Mouse (Mus musculus) liver, embryonic 15.5 days (tissue): ENCODE data around the gene Olfr64. TPM values are rescaled to one million over a fixed set of nuclear protein-coding genes. Genes with fewer than 3 reads are reported as not detected.

Source experiments
- ATAC-seq: fragments of 200-750 bp; cut with Nextera tagmentation; 2 replicates; pipeline ENCODE4 v1.8.0; 2017; ENCODE audit warnings: moderate number of reproducible peaks, mild to moderate bottlenecking, moderate library complexity; ENCODE audit not compliant: insufficient read depth
- H3K27ac ChIP-seq: fragments of 300-500 bp; sonication (generic); replicated peaks from 2 replicates; pipeline ENCODE4 v1.5.1; 2015; ENCODE audit warnings: mild to moderate bottlenecking, inconsistent platforms
- H3K27me3 ChIP-seq: fragments of 300-500 bp; sonication (generic); 2 replicates; pipeline ENCODE4 v1.6.1; 2015; ENCODE audit warnings: mild to moderate bottlenecking, inconsistent platforms
- H3K36me3 ChIP-seq: fragments of 300-500 bp; sonication (generic); replicated peaks from 2 replicates; pipeline ENCODE4 v1.6.1; 2015; ENCODE audit warnings: moderate library complexity, mild to moderate bottlenecking, inconsistent platforms
- H3K4me1 ChIP-seq: fragments of 300-500 bp; sonication (generic); replicated peaks from 2 replicates; pipeline ENCODE4 v1.6.1; 2015; ENCODE audit warnings: inconsistent platforms
- H3K4me2 ChIP-seq: fragments of 300-500 bp; sonication (generic); 2 replicates; pipeline ENCODE4 v1.6.1; 2015; ENCODE audit warnings: moderate library complexity, mild to moderate bottlenecking, inconsistent platforms
- H3K4me3 ChIP-seq: fragments of 300-500 bp; sonication (generic); replicated peaks from 2 replicates; pipeline ENCODE4 v1.5.1; 2015; ENCODE audit warnings: mild to moderate bottlenecking, inconsistent platforms
- H3K9ac ChIP-seq: fragments of 300-500 bp; sonication (generic); 2 replicates; pipeline ENCODE4 v1.6.1; 2015; ENCODE audit warnings: moderate library complexity, mild to moderate bottlenecking, inconsistent platforms
- H3K9me3 ChIP-seq: fragments of 300-500 bp; sonication (generic); replicated peaks from 2 replicates; pipeline ENCODE4 v1.6.1; 2016; ENCODE audit warnings: inconsistent platforms
- WGBS: fragments of 180-500 bp; shearing (Covaris S2); methylation state at CpG from one replicate; pipeline ENCODE4 v1.1.7; 2015; ENCODE audit warnings: mixed read lengths; ENCODE audit not compliant: insufficient replicate concordance; 5-methylcytosine and 5-hydroxymethylcytosine counted together
- polyA plus RNA-seq: library from polyadenylated mRNA; unstranded; fragments of >200 nt; fragmentation: Nextera tagmentation; extraction: Ambion mirVana; gene quantifications from 2 replicates; pipeline ENCODE4 v1.2.1, GENCODE M21; 2015

The Olfr64 gene
- not detected in 2 replicates for polyA plus RNA-seq

GRCm38 (mm10) chr7:103894385-103894784, at the start of gene Olfr64:
TSS of gene Olfr64 (minus strand) at chr7:103894485.
- H3K27ac ChIP-seq: no peak within 1 kb of the TSS
- H3K4me3 ChIP-seq: no peak within 1 kb of the TSS
- H3K27me3 ChIP-seq: peaks cover 24% of the 10 kb centered on the region
- H3K36me3 ChIP-seq: no peaks in the 10 kb centered on the region
- H3K9ac ChIP-seq: no peak within 1 kb of the TSS
- no peaks in the 10 kb centered on the region for H3K9me3 ChIP-seq
- H3K4me2 ChIP-seq: no peak within 1 kb of the TSS
- H3K4me1 ChIP-seq: no peaks in the 10 kb centered on the region
- no peak for ATAC-seq
- 63% methylated on average over 1 of the region's 1 CpGs for WGBS

GRCm38 (mm10) chr7:103942730-103943129, 48.4 kb upstream of the Olfr64 start:
- peaks cover 15% of the 10 kb centered on the region for H3K4me1 ChIP-seq
- H3K4me2 ChIP-seq: 0 out of 2 replicates have a peak overlapping the region, but pooled peaks have one; percentile 8
- WGBS: 9% methylated on average over 2 of the region's 2 CpGs
- peak overlapping the region; percentile 67 for H3K27ac ChIP-seq
- H3K4me3 ChIP-seq: no peak overlapping the region
- H3K9ac ChIP-seq: peak overlapping the region; percentile 32
- no peaks in the 10 kb centered on the region for H3K36me3 ChIP-seq
- peak; percentile 76 for ATAC-seq
- peaks cover 6% of the 10 kb centered on the region; the same call in 1 of the 2 replicates for H3K27me3 ChIP-seq
- H3K9me3 ChIP-seq: no peaks in the 10 kb centered on the region

GRCm38 (mm10) chr7:103934264-103934663, 40.0 kb upstream of the Olfr64 start, which contains the start of gene Olfr632:
TSS of gene Olfr632 (plus strand) at chr7:103934347.
- no peak for ATAC-seq
- Histone ChIP-seq H3K9ac (no peak within 1 kb of the TSS), H3K27ac (no peak within 1 kb of the TSS)

GRCm38 (mm10) chr7:103928525-103928924, 34.2 kb upstream of the Olfr64 start, which contains the start of gene Olfr631:
TSS of gene Olfr631 (plus strand) at chr7:103928825.
- Histone ChIP-seq H3K4me3 (no peak within 1 kb of the TSS), H3K4me1 (no peaks in the 10 kb centered on the region), H3K9me3 (no peaks in the 10 kb centered on the region), H3K27me3 (no peaks in the 10 kb centered on the region), H3K9ac (no peak within 1 kb of the TSS), H3K36me3 (no peaks in the 10 kb centered on the region), H3K4me2 (no peak within 1 kb of the TSS), H3K27ac (no peak within 1 kb of the TSS)
- no peak for ATAC-seq

More at GRCm38 (mm10) chr7:103934264-103934663, 40.0 kb upstream of the Olfr64 start, which contains the start of gene Olfr632:
- Histone ChIP-seq H3K27me3 (peaks cover under 1% of the 10 kb centered on the region), H3K36me3 (no peaks in the 10 kb centered on the region), H3K4me3 (no peak within 1 kb of the TSS), H3K9me3 (no peaks in the 10 kb centered on the region), H3K4me1 (no peaks in the 10 kb centered on the region), H3K4me2 (no peak within 1 kb of the TSS)
- 31% methylated on average over 2 of the region's 2 CpGs for WGBS

- Histone ChIP-seq H3K9me3 (no peaks in the 10 kb centered on the region), H3K36me3 (no peaks in the 10 kb centered on the region), H3K27me3 (no peaks in the 10 kb centered on the region), H3K4me2 (peak overlapping the region; percentile 54), H3K4me1 (peaks cover 57% of the 10 kb centered on the region), H3K4me3 (peak overlapping the region; percentile 21), H3K9ac (peak overlapping the region; percentile 48), H3K27ac (peak overlapping the region; percentile 86)
- ATAC-seq: peak; percentile 96
Measured at GRCm38 (mm10) chr7:103915338-103915737, 21.1 kb upstream of the Olfr64 start.

GRCm38 (mm10) chr7:103912969-103913511, 18.8 kb upstream of the Olfr64 start:
- Histone ChIP-seq H3K9ac (peak overlapping the region; percentile 53), H3K27me3 (no peaks in the 10 kb centered on the region), H3K4me2 (peak overlapping the region; percentile 53), H3K36me3 (no peaks in the 10 kb centered on the region), H3K9me3 (no peaks in the 10 kb centered on the region), H3K27ac (peak overlapping the region; percentile 88), H3K4me3 (peak overlapping the region; percentile 21; the same call in 1 of the 2 replicates), H3K4me1 (peaks cover 72% of the 10 kb centered on the region)
- ATAC-seq: peak; percentile 23
- 21% methylated on average over 8 of the region's 8 CpGs for WGBS

GRCm38 (mm10) chr7:103910047-103910446, 15.8 kb upstream of the Olfr64 start:
- peak; percentile 97 for ATAC-seq
- Histone ChIP-seq H3K4me2 (peak overlapping the region; percentile 49), H3K9me3 (no peaks in the 10 kb centered on the region), H3K27ac (peak overlapping the region; percentile 88), H3K27me3 (peaks cover 5% of the 10 kb centered on the region; the same call in 1 of the 2 replicates), H3K9ac (peak overlapping the region; percentile 7; the same call in 1 of the 2 replicates), H3K4me3 (no peak overlapping the region), H3K36me3 (no peaks in the 10 kb centered on the region), H3K4me1 (peaks cover 63% of the 10 kb centered on the region)
- 5% methylated on average over 3 of the region's 3 CpGs for WGBS

- H3K36me3 ChIP-seq: no peaks in the 10 kb centered on the region
- H3K27ac ChIP-seq: no peak within 1 kb of the TSS
- no peaks in the 10 kb centered on the region for H3K9me3 ChIP-seq
- 55% methylated on average over 2 of the region's 2 CpGs for WGBS
- H3K4me3 ChIP-seq: no peak within 1 kb of the TSS
- H3K9ac ChIP-seq: no peak within 1 kb of the TSS
- H3K27me3 ChIP-seq: peaks cover 43% of the 10 kb centered on the region
- 0 out of 2 replicates have a peak, but pooled peaks cover 4% of the 10 kb centered on the region for H3K4me1 ChIP-seq
- no peak for ATAC-seq
- no peak within 1 kb of the TSS for H3K4me2 ChIP-seq
Measured at GRCm38 (mm10) chr7:103903187-103903586, 8.9 kb upstream of the Olfr64 start, which contains the start of gene Olfr65. TSS of gene Olfr65 (plus strand) at chr7:103903487.

- Histone ChIP-seq H3K4me3 (no peak within 1 kb of the TSS), H3K27ac (no peak within 1 kb of the TSS), H3K4me1 (no peaks in the 10 kb centered on the region)
Measured at GRCm38 (mm10) chr7:103886152-103886551, 8.1 kb downstream of the Olfr64 start, which contains the start of gene Olfr66. TSS of gene Olfr66 (minus strand) at chr7:103886252.

GRCm38 (mm10) chr7:103877093-103877492, 17.2 kb downstream of the Olfr64 start:
- ATAC-seq: peak; percentile 90
- no peak overlapping the region for H3K9ac ChIP-seq
- H3K27me3 ChIP-seq: peaks cover 6% of the 10 kb centered on the region; the same call in 1 of the 2 replicates
- 26% methylated on average over 2 of the region's 2 CpGs for WGBS
- peaks cover 53% of the 10 kb centered on the region for H3K4me1 ChIP-seq
- no peaks in the 10 kb centered on the region for H3K36me3 ChIP-seq
- H3K27ac ChIP-seq: peak overlapping the region; percentile 87
- H3K4me2 ChIP-seq: no peak overlapping the region
- H3K4me3 ChIP-seq: no peak overlapping the region
- no peaks in the 10 kb centered on the region for H3K9me3 ChIP-seq

More at GRCm38 (mm10) chr7:103886152-103886551, 8.1 kb downstream of the Olfr64 start, which contains the start of gene Olfr66:
- no peak within 1 kb of the TSS for H3K9ac ChIP-seq
- no peak within 1 kb of the TSS for H3K4me2 ChIP-seq
- peaks cover 9% of the 10 kb centered on the region for H3K27me3 ChIP-seq
- no peaks in the 10 kb centered on the region for H3K36me3 ChIP-seq
- H3K9me3 ChIP-seq: no peaks in the 10 kb centered on the region
- no peak for ATAC-seq

GRCm38 (mm10) chr7:103874451-103874850, 19.8 kb downstream of the Olfr64 start:
- Histone ChIP-seq H3K27me3 (no peaks in the 10 kb centered on the region), H3K9me3 (no peaks in the 10 kb centered on the region), H3K4me1 (peaks cover 65% of the 10 kb centered on the region), H3K27ac (peak overlapping the region; percentile 88), H3K4me2 (peak overlapping the region; percentile 16; the same call in 1 of the 2 replicates), H3K36me3 (no peaks in the 10 kb centered on the region), H3K4me3 (no peak overlapping the region), H3K9ac (peak overlapping the region; percentile 40; the same call in 1 of the 2 replicates)
- no peak for ATAC-seq
- WGBS: 17% methylated on average over 5 of the region's 5 CpGs
